Mouse (Mus musculus): Measurements from ENCODE around the gene Mief1.

- peak; percentile 74 for TF ChIP-seq CTCF (IDR thresholded peaks at IDR 0.05; ENCODE audit: low read depth)
- TF ChIP-seq EP300 (optimal IDR thresholded peaks at IDR 0.05) = no peak
Observed at GRCm38 (mm10) chr15:80289436-80289835, 55.6 kb downstream of the Mief1 start.
